Mouse (Mus musculus) right cerebral cortex, postnatal 14 days (tissue): Measurements from ENCODE around the gene Cntn4.
A peak's percentile ranks its signal among the peaks of the same experiment; 100 is the strongest.

Experiments used
- DNase-seq: peaks from one replicate; pipeline ENCODE4 v3.0.0; 2022

Gene Cntn4

DNA sequence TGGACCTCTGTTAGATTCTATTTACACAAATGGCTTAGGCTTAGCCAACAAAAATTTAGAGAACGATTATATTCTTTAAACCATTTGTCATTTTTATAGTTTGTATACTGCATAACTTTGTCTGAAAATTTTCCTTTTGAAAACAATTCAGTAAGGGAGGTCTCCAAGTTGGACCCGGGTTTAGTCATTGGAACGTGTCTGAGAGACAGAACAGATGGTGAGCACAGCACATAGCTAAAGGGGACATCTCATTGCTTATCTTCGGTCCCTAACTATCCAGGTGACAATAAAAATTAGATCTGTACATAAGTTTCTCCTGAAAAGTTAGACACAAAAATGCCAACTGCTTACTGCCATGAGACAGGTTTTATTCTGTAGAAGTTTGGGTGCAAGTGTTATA lies 420.4 kb downstream of the Cntn4 start:
- no peak for DNase-seq

DNA sequence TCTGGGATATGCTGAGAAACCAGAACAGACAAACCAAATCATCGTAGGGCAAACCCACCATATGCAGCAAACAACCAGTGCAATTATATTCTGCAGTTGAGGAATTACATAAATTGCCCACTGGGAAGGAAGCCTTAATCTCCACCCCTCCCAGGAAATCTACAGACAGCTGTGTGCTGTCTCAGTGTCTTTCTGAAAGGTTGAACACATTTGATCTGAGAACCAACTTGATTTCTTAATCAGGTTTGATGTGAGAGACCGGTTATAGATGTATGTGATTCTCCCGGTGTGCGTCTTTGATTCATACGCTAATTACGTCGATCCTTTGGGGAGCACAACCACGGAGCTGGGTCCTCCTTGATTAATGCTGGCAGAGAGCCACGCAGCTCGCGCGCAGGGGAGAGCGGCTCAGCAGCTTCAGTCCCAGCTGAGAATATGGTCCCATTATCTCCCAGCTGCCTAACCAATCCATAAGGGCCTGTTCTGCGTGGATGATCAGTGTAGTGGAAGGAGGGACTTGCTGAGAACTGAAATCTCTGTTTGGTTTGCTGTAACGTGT lies 441.1 kb downstream of the Cntn4 start:
- DNase-seq, result peak; percentile 68

DNA sequence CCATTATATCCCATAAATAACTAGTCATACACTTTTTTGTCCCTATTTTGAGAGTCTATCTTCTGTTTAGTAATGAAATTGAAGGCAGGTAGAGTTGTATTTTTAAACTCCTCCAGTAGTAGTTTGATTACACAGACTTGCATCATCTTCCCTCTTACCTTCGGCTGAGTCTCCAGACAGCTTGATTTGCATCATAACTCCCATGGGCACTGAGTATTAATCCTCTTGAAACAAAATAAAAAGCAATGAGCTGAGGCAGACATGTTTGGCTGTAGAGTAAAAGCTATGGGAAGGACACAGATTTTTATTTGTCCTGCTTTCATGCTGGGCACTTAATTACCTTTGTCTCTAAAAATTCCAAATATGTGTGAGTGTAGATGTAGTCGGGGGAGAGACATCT lies 476.1 kb downstream of the Cntn4 start:
- no peak for DNase-seq

DNA sequence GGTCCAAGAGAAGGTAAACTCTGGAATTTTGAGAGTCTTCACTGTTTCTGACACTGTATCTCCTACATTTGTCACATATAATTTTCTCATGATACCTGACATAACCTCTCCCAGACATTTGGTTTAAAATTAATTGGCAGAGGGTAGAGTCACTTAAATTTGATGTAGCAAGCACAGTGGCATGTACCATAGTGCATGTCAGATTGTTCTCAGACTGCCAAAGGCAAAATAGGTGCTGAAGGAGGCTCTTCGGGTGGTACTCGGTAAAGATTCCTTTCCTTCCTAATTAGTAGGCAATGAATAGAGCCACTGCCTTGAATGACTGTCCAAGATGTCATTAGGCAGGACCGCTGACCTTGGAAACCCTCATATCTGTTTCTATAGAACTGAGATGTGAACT lies 477.9 kb downstream of the Cntn4 start:
- no peak for DNase-seq

DNA sequence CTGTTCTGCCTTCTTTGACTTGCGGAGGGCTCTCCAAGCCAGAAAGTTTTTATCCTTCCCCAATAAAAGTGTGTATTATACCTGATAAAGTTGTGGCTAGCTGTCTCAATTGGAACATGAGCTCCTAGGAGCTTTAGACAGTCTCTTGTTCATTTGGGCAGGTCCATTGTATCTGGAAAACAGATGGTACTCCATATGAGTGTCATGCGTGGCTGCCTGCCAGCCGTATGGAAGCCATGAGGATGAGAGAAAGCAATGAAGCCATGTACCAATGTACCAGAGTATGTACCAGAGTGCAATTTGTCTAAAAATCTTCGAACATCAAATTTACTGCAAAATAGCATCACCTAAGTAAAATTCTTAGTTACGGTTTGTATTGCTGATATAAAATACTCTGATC lies 500.1 kb downstream of the Cntn4 start:
- peak; percentile 34 for DNase-seq

DNA sequence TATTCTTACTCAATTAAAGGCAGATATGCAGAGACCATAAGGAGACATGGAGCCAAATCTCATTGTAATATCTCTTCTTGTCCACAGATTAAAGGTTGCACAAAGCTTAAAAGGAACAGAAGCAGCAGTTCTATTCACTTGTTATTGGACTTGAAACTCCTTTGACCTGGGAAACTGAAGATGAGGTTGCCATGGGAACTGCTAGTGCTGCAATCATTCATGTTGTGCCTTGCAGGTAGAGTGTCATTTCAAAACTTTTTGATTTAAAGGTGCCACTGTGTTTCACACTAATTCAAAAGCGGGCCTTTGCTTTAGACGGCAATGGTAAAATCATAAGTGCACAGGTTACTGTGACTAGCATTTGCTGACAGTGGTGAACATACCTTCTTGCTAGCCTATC lies 504.1 kb downstream of the Cntn4 start:
- DNase-seq, result no peak

DNA sequence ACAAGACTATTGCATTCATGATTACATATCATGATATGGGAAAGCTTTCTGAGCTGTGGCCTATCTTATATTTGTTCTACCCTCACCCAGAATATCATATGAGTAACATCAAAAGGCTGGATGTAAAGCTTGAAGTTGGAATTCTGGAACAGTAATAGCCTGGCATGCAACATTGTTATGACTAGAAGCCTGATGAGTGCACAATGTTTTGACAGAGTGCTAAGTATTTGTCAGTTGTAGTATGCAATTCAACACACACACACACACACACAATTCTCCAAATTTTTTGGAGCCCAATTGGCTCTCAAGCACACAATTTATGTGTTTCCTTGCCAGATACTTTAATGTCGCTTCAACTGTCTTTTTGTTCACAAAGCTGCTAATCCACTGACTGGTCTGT lies 523.5 kb downstream of the Cntn4 start:
- DNase-seq, result no peak

DNA sequence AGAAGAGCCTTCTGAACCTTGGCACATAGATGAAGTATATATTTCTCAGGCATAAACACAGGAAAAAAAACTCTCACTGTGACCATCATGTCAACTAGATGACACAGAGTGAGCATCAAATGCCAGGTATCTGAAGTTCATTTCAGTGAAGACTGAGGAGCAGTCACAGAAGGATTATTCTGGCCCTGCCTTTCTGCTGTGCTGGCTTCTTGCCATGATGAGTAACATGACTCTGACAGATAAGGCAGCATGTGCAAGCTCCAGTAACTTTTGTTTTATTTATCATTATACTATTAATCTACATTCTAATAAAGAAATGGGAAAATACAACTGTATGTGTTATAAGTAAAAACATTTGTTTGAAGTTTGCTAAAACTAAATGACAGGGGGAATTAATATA lies 529.9 kb downstream of the Cntn4 start:
- no peak for DNase-seq

DNA sequence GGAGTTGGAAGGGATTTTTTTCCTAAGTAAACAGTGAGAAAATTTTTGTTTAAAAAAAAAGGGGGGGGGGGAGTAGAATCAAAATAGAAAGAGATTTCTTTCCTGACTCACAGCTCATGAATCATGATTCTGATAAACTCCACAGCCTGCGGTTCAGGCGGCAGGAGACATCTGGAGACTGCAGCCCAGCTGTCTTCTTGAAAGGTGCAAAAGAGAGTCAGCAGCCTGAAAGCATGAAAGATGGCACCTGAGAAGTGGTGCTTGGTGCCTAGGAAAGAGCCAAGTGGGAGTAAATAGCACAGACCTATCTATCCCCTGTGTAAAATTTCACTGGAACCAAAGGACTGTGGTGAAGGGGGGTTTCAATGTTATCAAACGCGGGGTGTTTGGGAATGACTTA lies 535.6 kb downstream of the Cntn4 start:
- peak; percentile 19 for DNase-seq

DNA sequence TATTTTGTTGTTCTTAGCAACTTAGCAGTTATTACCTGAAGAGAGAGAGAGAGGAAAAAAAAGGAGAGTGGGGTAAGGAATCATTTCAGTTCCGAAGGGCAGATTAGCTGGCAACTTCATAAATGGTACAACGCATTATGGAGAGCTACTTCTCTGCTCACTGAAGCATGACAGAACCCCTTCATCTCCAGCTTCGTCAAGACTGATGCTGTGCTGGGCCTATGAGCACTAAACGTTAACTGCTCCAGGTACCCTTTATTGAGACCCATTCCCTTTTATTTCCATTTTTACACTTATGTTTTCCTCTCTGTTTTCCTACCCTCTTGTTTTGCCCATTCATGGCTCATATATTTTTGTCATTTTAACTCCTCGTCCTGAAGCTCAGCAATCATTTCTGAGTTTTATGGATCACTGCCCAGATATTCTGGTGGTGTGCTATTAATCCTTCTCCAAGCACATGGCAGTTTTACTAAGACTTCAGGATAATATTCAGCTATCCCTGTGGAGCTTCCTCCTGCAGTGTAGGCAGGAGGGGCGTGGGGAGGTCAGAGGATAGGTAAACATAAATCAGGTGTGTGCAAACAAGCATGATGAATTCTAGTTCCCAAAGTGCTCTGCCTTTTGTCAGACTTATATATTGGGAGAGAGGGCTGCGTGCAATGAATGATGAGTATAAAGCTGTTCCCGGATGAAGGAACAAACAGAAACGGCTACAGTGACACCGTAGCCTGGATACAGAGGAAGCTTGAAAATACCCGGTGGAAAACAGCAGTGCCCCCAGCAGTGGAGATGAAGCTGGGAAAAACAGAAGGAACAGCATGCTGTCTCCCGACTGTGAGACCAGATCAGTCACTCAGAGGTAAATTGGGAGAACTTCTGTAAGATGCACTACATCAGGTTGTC lies 559.8 kb downstream of the Cntn4 start:
- DNase-seq, result no peak

DNA sequence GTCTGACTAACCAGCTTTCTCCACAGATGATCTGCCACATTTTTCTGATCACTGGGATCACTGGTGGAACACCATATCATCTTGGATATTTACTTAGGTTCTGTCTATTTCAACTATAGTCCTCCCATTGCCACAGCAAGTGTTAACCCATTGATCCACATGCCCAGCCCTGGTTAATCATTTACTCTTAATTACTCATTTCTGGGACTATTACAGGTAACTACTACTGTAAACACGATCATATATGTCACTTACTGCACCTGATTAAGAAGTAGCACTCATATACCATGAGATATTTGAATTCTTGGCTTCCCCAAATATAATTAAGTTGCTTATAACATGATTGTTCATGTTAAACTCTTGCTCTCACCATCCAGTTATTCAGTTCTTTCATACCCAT lies 564.1 kb downstream of the Cntn4 start:
- no peak for DNase-seq

DNA sequence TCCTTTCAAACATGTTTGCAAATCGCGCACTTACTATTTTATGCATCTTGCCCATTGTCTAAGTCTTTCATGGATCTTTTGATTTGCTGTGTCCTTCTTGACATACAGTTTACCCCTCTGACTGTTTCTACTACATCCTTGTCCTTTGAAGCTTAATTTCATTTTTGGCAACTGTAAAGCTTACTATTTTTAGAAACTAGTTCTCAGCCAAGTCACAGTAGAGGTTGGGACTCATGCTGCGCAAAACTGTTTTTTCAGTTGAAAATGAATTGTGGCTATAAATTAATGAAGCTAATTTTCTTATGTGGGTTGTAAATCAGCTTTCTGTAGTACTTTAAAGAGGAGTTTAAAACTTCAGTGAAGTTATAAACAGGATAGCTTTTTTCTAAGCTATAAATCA lies 585.9 kb downstream of the Cntn4 start:
- DNase-seq, result no peak

DNA sequence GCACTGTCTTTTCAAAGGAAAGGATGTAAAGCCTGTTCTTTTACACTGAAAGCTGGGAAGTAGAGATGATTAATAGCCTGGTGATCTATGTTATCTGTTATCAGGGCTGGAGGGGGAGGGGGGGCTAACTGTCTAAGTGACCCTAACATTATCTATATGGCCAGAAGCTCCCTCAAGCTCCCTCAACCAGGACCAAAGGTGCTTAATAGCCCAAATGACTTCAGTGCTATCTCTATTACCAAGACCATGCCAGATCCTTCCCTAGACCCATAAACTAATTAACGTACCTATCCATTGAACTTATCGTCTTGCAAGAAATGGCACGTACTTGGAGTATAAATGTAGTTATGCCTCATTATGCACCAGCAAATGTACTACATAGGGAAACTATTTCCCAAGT lies 588.0 kb downstream of the Cntn4 start:
- DNase-seq, result no peak

DNA sequence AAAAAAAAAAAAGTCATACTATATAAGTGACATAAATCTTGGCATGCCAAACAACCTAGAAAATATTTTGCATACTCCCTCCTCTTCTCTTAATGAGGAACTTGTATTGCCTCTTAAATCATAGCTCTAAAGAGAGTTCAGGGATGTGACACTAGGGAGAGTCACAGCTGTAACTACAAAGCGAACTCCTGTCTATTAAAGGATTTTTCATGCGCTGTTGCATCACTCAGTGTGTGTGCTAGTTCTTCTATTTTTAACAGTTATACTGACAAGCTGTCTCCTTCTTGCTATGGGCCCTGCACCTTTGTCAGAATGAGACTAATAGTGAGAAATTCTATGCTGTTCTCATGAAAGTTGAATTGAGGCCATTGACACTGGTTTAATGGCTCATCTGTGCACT lies 588.8 kb downstream of the Cntn4 start:
- DNase-seq, result no peak

DNA sequence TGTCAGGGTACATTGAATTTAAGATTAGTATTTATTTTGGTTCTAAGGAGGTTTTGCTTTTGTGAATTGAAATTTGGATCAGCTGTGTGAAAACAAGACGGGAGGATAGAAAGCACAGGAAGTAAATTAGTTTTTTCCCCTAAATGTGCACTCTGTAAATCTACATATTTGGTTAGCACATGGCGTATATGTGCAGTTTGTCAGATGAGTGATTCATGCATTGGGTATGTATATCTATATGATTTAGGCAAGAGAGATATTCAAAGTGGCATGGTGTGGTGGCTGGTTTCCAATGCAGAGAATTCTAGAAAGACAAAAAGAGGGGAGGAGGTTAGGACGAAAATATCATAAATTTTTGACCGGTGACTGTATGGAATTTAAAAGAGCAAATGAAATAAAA lies 591.3 kb downstream of the Cntn4 start:
- DNase-seq, result no peak

DNA sequence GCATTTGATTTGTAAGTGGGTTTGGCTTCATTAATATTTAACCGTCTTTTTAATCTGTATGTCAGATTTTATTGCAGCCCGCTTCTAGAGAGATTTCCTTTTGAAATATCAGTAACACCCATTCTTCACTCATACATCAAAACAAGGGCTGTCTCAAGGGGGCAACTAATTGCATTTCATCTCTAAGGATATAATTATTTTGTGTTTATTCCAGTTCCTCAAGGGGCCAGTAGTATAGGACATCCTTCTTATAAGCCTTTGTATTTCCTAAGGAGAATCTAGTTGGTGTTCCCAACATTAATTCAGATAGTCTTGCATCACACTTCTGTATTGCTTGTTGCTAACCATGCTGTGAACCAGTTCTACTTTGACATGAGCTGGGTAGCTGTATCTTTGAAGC lies 599.7 kb downstream of the Cntn4 start:
- no peak for DNase-seq

DNA sequence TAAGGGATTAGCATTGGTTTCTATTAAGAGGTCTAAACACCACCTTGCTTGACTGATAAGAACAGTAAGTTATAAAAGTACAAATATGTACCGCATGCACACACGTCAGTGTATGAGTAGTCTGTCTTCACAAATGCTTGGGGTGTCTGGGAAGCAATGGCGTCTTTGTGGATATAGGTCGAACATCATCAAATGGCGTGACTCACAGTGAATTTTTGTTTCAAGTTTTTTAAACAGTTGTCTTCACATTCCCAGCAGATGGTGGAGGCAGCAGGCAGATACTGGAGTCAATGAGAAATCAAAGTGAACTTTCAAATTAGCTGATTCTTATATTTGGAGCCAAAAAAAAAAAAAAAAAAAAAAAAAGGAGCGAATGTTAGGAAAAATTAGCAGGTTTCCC lies 604.2 kb downstream of the Cntn4 start:
- no peak for DNase-seq

DNA sequence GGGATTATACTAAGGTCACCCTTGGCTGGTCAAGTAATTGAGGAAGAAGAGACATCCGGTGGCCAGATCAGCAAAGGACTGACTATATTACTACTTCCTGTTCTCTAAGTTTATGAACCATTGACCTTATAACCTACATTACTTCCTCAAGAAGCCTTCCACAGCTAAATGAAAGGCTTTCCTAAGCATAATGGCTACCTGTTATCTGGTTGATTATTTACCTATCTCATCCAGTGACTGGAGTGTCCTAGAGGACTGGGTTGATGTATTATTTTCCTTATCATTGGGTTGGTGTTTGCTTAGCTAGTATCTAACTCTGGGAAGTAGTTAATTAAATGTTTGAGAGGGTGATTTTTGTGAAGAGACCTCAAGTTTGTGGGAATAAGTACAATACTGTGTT lies 606.4 kb downstream of the Cntn4 start:
- DNase-seq, result no peak

DNA sequence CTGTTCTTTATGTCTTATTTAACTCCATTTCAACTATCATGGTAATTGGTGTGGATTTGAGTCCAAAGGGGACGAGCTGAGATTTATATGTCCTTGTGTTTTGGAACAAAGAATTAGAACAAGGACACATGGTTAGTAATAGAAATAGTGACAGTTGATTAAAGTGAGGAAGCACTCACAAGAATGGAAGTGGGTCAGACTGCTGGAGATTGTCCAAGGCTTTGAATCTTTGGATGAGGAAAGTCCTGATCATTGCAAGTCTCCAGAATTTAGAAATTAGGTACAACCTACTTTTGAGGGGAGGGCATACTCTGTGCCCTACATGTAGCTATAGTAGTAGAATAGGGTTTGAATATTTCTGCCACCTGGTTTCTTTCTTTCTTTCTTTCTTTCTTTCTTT lies 622.0 kb downstream of the Cntn4 start:
- no peak for DNase-seq

DNA sequence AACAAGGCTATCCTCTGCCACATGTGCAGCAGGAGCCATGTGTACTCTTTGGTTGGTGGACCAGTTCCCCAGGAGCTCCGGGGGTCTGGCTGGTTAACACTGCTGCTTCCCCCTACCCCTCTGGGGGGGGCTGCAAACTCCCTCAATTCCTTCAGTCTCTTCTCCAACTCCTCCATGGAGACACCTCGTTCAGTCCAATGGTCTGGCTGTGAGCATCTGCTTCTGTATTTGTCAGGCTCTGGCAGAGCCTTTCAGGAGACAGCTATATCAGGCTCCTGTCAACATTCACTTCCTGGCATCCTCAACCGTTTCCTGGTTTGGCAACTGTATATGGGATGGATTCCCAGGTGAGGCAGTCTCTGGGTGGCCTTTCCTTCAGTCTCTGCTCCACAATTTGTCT lies 622.7 kb downstream of the Cntn4 start:
- no peak for DNase-seq

DNA sequence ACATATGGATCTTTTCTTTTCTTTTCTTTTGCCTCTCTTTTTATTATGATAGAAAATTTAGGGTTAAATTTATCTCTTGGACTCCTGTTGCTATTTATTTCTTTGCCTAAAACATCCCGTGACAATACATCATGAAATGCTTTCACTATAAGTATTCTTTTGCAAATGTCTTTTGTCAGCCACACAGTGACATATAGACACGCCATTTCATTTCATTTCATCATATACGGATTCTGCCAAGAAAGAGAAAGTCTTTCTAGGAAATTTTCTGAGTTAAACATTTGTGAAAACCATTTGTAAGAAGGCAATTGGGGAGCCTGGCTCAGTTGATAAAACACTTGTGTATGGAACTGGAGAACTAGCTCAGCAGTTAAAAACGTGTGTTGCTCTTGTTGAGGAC lies 625.0 kb downstream of the Cntn4 start:
- DNase-seq, result no peak

DNA sequence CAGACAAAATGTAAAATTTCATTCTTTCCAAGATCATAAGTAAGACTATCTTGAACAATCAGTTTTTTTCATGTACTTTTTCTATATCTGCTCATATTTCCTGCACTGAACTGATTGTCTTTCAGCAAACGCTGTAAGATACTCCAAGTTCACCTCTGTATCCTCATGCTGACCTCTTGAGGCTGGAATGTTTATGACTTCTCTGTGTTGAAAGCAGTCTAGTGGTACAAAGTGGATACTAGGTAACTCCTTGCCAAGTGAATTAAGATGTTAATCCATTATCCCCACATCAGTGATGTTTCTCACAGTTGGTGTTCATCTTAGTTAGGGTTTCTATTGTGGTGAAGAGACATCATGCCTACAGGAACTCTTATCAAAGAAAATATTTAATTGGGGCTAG lies 651.5 kb downstream of the Cntn4 start:
- DNase-seq, result no peak

DNA sequence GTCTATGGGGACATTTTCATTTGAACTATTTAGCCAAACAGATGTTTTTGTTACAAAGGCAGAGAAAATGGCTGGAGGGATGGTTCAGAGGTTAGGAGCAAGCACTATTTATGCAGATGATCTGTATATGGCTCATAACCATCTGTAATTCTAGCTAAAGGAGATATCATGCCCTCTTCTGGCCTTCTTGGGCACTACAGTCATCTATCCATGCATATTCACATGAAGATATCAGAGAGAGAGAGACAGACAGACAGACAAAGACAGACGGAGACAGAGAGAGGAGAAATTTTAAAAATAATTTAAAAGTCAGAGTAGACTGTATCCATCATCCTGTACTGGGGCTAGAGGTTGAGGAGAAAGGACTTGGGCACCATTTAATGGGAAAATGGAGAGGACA lies 652.2 kb downstream of the Cntn4 start:
- DNase-seq, result no peak

DNA sequence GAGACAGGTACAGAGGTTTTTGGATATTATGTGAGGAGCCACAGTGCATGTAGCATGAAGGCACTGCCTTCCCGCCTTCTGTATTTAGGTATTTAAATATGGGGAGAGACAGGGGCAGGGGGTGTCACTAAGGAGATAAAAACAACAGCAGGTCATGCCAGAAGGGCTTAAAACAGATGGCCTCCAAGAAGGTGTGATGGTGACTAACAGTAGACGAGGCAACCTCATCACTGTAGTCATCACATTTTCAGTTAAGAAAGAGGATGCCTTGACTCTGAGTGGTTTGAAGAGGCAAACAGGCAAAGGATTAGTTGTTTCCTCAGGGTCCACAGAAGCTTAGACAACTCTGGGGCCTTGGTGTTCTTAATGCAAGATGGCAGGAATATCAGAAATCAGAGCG lies 655.0 kb downstream of the Cntn4 start:
- no peak for DNase-seq

DNA sequence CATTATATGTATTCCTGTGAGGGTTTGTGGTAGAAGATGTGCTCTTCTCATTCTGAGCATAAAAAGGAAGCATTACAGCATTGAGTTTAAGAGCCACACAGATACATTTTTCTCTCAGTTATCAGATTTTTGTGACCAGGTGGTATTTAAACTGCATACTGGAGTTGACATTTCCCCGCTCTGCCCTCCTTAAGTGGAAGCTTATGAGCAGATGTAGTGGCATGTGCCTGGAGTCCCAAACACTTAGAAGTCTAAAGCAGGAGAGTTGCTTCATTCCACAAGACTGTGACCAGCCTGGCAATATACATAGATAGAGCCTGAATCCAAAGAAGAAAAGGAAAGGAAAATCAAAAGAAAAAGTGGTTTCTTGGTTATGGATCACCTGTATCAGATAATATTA lies 655.5 kb downstream of the Cntn4 start:
- no peak for DNase-seq
